Mouse (Mus musculus): ENCODE data around the gene Rpf1. TPM values are rescaled to one million over a fixed set of nuclear protein-coding genes. Genes with fewer than 3 reads are reported as not detected.

Gene Rpf1
- total and polyA plus RNA-seq, 3 experiments: 100 to 262 (median 185) TPM

DNA sequence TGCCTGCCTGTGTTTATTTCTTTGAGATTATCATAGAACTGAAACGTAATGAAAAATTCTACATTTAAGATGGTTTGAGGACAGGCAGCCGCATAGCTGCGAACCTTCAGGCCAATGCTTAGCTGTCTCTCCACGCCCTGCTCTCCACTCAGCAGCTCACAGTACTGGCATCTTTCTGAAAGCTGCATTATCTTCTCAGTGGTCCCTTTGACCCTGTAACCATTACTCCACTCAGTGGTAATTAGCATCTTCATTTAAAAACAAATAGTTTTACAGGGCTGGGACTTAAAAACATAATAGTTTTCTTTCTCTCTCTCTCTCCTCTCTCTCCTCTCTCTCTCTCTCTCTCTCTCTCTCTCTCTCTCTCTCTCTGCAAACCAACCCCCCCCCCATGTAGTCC, 48.6 kb downstream of the Rpf1 start:
- no peak for DNase-seq (ENCODE audit: extremely low read depth)

DNA sequence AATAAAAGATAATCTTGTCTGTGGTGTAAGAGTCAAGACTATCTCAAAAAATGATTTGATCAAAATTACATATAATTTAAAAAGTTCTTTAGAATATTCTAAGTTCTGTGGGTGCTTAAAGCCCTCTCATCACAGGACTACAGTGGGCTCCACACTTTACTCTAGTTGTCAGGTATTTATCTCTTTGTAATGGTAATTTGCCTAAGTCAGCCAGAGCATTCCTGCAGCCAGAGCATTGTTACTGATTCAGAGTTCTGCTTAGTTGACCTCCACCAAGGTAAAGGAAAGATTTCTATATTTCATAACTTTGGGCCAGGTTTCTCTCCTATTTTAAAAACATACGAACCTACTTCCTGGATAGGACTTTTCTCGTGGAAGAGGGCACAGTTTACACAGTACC, 52.0 kb downstream of the Rpf1 start:
- in situ Hi-C loops (cut with MboI; ENCODE audit: low pct_ligation_motif_present, low pct_unique_long_range_greater_than_20kb, low sequenced_read_pairs): no loop called here
- no peak overlapping the region for H3K4me2 ChIP-seq (ENCODE audit: insufficient read depth, low read depth, poor library complexity, severe bottlenecking)
- no peak overlapping the region for H3K4me3 ChIP-seq (replicated peaks in 1 of 3; ENCODE audit: low read depth in 2 of 3, low read length in 2 of 3, poor library complexity in 1 of 3)
- TF ChIP-seq MYC (IDR thresholded peaks at IDR 0.05; ENCODE audit: low read depth, low read length) (no peak), GABPA (IDR thresholded peaks at IDR 0.05; ENCODE audit: insufficient replicate concordance, low read depth, low read length) (no peak), ZKSCAN1 (IDR thresholded peaks at IDR 0.05; ENCODE audit: borderline replicate concordance, low read depth, low read length) (no peak), PAX5 (IDR thresholded peaks at IDR 0.05; ENCODE audit: low read length) (no peak), CHD1 (IDR thresholded peaks at IDR 0.05; ENCODE audit: low read depth, low read length) (no peak), ZMIZ1 (IDR thresholded peaks at IDR 0.05; ENCODE audit: low read depth, low read length) (no peak), HCFC1 (IDR thresholded peaks at IDR 0.05; ENCODE audit: low read depth, low read length) (no peak), SIN3A (IDR thresholded peaks at IDR 0.05; ENCODE audit: low read length) (no peak), ZC3H11A (IDR thresholded peaks at IDR 0.05; ENCODE audit: low read depth, low read length) (no peak)
- H3K4me1 ChIP-seq (ENCODE audit: control insufficient read depth in 1 of 2, insufficient read depth in 2 of 2): peaks cover 0 to 2% of the 10 kb centered on the region in 2 experiments; a peak in 2 of 4 replicates
- H3K27me3 ChIP-seq (replicated peaks): no peaks in the 10 kb centered on the region
- dilution Hi-C loops (cut with MboI; ENCODE audit: extremely low pct_ligation_motif_present, extremely low pct_unique_long_range_greater_than_20kb, low sequenced_read_pairs): no loop called here
- no peak for DNase-seq (ENCODE audit: extremely low read depth)
- H3K9me3 ChIP-seq (replicated peaks; ENCODE audit: low read length): peaks cover 2% of the 10 kb centered on the region
- H3K36me3 ChIP-seq (replicated peaks in 1 of 2; ENCODE audit: control insufficient read depth in 1 of 2, insufficient read depth in 1 of 2, low read length in 1 of 2): peaks cover 4 to 11% of the 10 kb centered on the region in 2 experiments
- no peaks in the 10 kb centered on the region for H3K79me2 ChIP-seq (replicated peaks; ENCODE audit: control insufficient read depth, extremely low read depth, insufficient read depth, poor library complexity, severe bottlenecking)
- H3K9ac ChIP-seq (ENCODE audit: insufficient read depth, low read depth): no peak overlapping the region
- H3K27ac ChIP-seq (ENCODE audit: insufficient read depth, low read depth): no peak overlapping the region

More for the DNA sequence above, 48.6 kb downstream of the Rpf1 start:
- H3K27me3 ChIP-seq (replicated peaks): no peaks in the 10 kb centered on the region
- H3K79me2 ChIP-seq (replicated peaks; ENCODE audit: control insufficient read depth, extremely low read depth, insufficient read depth, poor library complexity, severe bottlenecking): no peaks in the 10 kb centered on the region
- H3K9me3 ChIP-seq (replicated peaks; ENCODE audit: low read length): peaks cover 2% of the 10 kb centered on the region
- H3K4me2 ChIP-seq (ENCODE audit: insufficient read depth, low read depth, poor library complexity, severe bottlenecking): no peak overlapping the region
- dilution Hi-C loops (cut with MboI; ENCODE audit: extremely low pct_ligation_motif_present, extremely low pct_unique_long_range_greater_than_20kb, low sequenced_read_pairs) (no loop called here), in situ Hi-C loops (cut with MboI; ENCODE audit: low pct_ligation_motif_present, low pct_unique_long_range_greater_than_20kb, low sequenced_read_pairs) (no loop called here)
- H3K9ac ChIP-seq (ENCODE audit: insufficient read depth, low read depth): no peak overlapping the region
- no peak overlapping the region for H3K4me3 ChIP-seq (replicated peaks in 1 of 3; ENCODE audit: low read depth in 2 of 3, low read length in 2 of 3, poor library complexity in 1 of 3)
- peaks cover 0 to 9% of the 10 kb centered on the region in 2 experiments; a peak in 2 of 4 replicates for H3K4me1 ChIP-seq (ENCODE audit: control insufficient read depth in 1 of 2, insufficient read depth in 2 of 2)
- no peak overlapping the region for H3K27ac ChIP-seq (ENCODE audit: insufficient read depth, low read depth)
- H3K36me3 ChIP-seq (replicated peaks in 1 of 2; ENCODE audit: control insufficient read depth in 1 of 2, insufficient read depth in 1 of 2, low read length in 1 of 2): no peaks in the 10 kb centered on the region
- TF ChIP-seq MAX (IDR thresholded peaks at IDR 0.05; ENCODE audit: low read length): no peak
- TF ChIP-seq TCF12 (IDR thresholded peaks at IDR 0.05; ENCODE audit: low read depth, low read length): no peak
- TF ChIP-seq MXI1 (IDR thresholded peaks at IDR 0.05; ENCODE audit: low read depth, low read length): no peak
- TF ChIP-seq PAX5 (IDR thresholded peaks at IDR 0.05; ENCODE audit: low read length): no peak
- TF ChIP-seq ZMIZ1 (IDR thresholded peaks at IDR 0.05; ENCODE audit: low read depth, low read length): no peak
- TF ChIP-seq SMC3 (IDR thresholded peaks at IDR 0.05; ENCODE audit: low read depth, low read length): no peak
- TF ChIP-seq JUN (IDR thresholded peaks at IDR 0.05; ENCODE audit: insufficient read depth, low read depth, low read length): no peak
- TF ChIP-seq MAFK (IDR thresholded peaks at IDR 0.05; ENCODE audit: insufficient replicate concordance, low read length): no peak
